Mouse (Mus musculus) hindbrain, embryonic 12.5 days (tissue): Measurements from ENCODE around the gene Tbx10. TPM values are rescaled to one million over a fixed set of nuclear protein-coding genes. Genes with fewer than 3 reads are reported as not detected.

Experiments used
- ATAC-seq: fragments of 200-750 bp; cut with Nextera tagmentation; 2 replicates; pipeline ENCODE4 v1.8.0; 2017; ENCODE audit warnings: moderate TSS enrichment; ENCODE audit not compliant: low FRiP score
- H3K27ac ChIP-seq: fragments of 300-500 bp; sonication (generic); 2 replicates; pipeline ENCODE4 v1.5.1; 2016; ENCODE audit warnings: mild to moderate bottlenecking
- H3K27me3 ChIP-seq: fragments of 300-500 bp; sonication (generic); 2 replicates; pipeline ENCODE4 v1.6.1; 2016; ENCODE audit warnings: mild to moderate bottlenecking
- H3K36me3 ChIP-seq: fragments of 300-500 bp; sonication (generic); 2 replicates; pipeline ENCODE4 v1.6.1; 2016; ENCODE audit warnings: mild to moderate bottlenecking
- H3K4me1 ChIP-seq: fragments of 300-500 bp; sonication (generic); 2 replicates; pipeline ENCODE4 v1.6.1; 2016
- H3K4me2 ChIP-seq: fragments of 300-500 bp; sonication (generic); replicated peaks from 2 replicates; pipeline ENCODE4 v1.6.1; 2016; ENCODE audit warnings: mild to moderate bottlenecking
- H3K4me3 ChIP-seq: fragments of 300-500 bp; sonication (generic); 2 replicates; pipeline ENCODE4 v1.5.1; 2016; ENCODE audit warnings: mild to moderate bottlenecking
- H3K9ac ChIP-seq: fragments of 300-500 bp; sonication (generic); 2 replicates; pipeline ENCODE4 v1.6.1; 2016; ENCODE audit warnings: mild to moderate bottlenecking, moderate library complexity
- H3K9me3 ChIP-seq: fragments of 300-500 bp; sonication (generic); replicated peaks from 2 replicates; pipeline ENCODE4 v1.6.1; 2016; ENCODE audit warnings: mild to moderate bottlenecking
- WGBS: fragments of 180-500 bp; shearing (Covaris S2); methylation state at CpG from one replicate; pipeline ENCODE4 v1.1.7; 2016; 5-methylcytosine and 5-hydroxymethylcytosine counted together
- polyA plus RNA-seq: library from polyadenylated mRNA; unstranded; fragments of >200 nt; fragmentation: Nextera tagmentation; extraction: Ambion mirVana; gene quantifications from 2 replicates; pipeline ENCODE4 v1.2.1, GENCODE M21; 2016

The Tbx10 gene
- polyA plus RNA-seq, 1 experiment from 2014 or later = 0.35 TPM

DNA sequence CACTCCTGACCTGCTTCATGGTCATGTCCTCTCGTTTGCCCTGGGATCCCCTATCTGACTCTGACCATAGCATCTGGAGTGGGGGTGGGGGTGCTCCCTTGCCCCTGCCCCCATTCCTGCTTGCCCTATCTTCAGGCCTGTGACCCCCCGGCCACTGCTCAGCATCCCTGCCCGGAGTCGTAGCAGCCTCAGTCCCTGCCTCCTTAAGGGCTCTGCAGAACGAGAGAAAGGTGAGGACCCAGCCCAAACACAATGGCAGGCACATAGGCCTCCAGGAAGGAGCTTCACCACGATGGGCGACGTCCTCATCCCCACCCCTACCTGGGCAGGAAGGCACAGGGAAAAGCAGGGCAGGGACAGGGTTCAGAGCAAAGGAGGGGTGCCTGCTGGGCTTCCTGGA, 5.8 kb downstream of the Tbx10 start:
- Histone ChIP-seq H3K4me2 (no peak overlapping the region), H3K4me3 (no peak overlapping the region), H3K9me3 (no peaks in the 10 kb centered on the region), H3K27me3 (peaks cover 3% of the 10 kb centered on the region; the same call in 1 of the 2 replicates), H3K9ac (no peak overlapping the region), H3K36me3 (no peaks in the 10 kb centered on the region), H3K27ac (no peak overlapping the region), H3K4me1 (peaks cover 8% of the 10 kb centered on the region)
- 72% methylated on average over 8 of the region's 8 CpGs for WGBS
- ATAC-seq = no peak

DNA sequence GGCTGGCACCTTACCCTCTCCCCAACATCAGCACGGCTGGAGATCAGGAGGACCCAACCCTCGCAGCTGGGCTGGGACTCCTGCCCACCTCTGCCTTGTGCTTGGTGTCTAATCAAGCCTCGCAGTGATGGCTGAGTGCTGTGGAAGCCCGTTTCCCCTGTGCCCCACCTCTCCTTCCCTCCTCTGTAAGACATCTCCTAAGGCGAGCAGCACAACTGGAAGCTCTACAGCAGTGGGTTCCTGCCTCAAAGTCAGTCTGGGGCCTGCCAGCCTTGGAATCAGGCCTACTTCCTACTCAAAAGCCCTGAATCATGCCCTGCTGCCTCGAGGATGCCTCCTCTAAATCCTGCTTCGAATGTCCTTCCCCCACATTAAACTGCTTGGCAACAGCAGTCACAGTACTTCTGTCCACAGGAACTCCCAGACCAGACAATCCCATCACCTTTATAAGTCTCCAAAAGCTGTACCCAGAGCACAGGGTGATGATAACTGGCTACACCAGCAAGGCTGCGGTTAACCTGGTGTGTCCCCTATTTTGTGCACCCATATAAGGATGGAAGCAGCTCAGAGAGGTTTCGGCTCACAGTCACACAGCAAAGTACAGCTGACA, 6.7 kb downstream of the Tbx10 start:
- peak overlapping the region; percentile 87; the same call in 1 of the 2 replicates for H3K9ac ChIP-seq
- 87% methylated on average over 9 of the region's 9 CpGs for WGBS
- H3K4me3 ChIP-seq = 0 out of 2 replicates have a peak overlapping the region, but pooled peaks have one; percentile 75

DNA sequence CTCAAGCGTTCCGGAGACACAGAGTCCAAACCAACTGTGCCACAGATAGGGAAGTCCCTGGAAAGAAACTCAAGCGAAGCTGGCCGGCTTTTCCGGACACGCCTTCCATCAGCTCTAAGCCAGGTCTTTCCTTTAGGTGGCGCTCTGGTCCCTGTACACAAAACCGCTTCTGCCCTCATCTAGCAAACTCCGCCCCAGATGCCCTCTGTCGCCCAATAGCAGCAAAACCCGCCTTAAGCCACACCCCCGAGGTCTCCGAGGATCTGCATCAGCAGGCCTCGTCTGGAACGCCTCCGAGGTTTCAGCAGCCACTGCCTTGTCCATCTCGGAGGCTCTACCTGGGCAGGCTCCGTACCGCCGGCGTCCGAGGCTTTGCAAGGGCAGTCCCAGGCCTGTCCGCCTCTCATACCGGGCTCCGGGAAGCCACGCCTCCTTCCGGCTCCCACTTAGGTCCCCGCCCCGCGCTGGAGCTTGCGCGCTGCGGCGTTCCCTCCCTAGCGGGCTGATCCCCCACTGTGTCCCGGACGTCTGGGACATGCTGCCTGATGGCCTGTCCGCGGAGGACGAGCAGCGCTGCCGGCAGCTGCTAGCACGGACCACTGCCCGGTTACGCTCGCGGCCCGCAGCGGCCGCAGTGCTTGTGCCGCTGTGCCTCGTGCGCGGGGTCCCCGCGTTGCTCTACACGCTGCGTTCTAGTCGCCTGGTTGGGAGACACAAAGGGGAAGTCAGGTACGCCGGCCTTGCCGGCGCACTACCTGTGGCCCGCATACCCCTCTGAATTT, 7.8 kb downstream of the Tbx10 start, which contains the start of the genes Nudt8 and Gm49405:
TSS of gene Nudt8 (plus strand) at position 462 of the 782 bp plus-strand sequence.
TSS of gene Gm49405 (plus strand) at position 508 of the 782 bp plus-strand sequence.
- peak within 1 kb of the TSS; percentile 75 for H3K4me3 ChIP-seq
- ATAC-seq = peak; percentile 90
- under 1% methylated on average over 64 of the region's 64 CpGs for WGBS
- H3K9ac ChIP-seq = peak within 1 kb of the TSS; percentile 87
- peaks cover 3% of the 10 kb centered on the region; the same call in 1 of the 2 replicates for H3K27me3 ChIP-seq
- 0 out of 2 replicates have a peak, but pooled peaks cover 4% of the 10 kb centered on the region for H3K36me3 ChIP-seq
- H3K9me3 ChIP-seq = no peaks in the 10 kb centered on the region
- peak within 1 kb of the TSS; percentile 98 for H3K27ac ChIP-seq
- H3K4me1 ChIP-seq = peaks cover 8% of the 10 kb centered on the region
- peak within 1 kb of the TSS; percentile 91 for H3K4me2 ChIP-seq

More for the DNA sequence above, 6.7 kb downstream of the Tbx10 start:
- Histone ChIP-seq H3K27ac (no peak overlapping the region), H3K36me3 (no peaks in the 10 kb centered on the region), H3K27me3 (peaks cover 3% of the 10 kb centered on the region; the same call in 1 of the 2 replicates), H3K9me3 (no peaks in the 10 kb centered on the region), H3K4me2 (peak overlapping the region; percentile 91), H3K4me1 (peaks cover 8% of the 10 kb centered on the region)
- no peak for ATAC-seq

DNA sequence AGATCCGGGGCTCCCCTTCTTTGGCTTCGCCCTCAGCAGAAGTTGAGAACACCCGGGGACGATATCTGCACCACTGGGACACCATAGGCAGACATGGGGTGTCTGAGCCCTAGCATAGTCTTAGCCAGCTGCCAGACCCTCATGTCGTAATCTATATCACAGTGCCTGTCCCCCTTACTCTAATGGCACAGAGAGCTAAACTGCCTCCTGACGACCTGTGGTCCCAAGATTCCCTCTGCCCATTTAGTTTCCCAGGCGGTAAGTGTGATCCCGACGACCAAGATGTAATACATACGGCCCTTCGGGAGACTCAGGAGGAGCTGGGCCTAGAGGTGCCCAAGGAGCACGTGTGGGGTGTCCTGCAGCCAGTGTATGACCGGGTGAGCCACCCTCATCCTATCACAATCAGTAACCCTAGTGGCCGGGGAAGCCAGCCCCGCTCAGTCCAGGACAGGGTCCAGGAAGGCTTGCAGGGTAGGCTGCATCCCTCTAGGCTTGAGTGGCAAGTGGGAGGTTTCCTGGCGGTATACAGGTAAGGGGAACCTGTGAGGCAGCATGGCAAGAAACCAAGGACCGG, 8.5 kb downstream of the Tbx10 start:
- H3K4me2 ChIP-seq = peak overlapping the region; percentile 91
- peaks cover 3% of the 10 kb centered on the region; the same call in 1 of the 2 replicates for H3K27me3 ChIP-seq
- peak overlapping the region; percentile 75 for H3K4me3 ChIP-seq
- H3K4me1 ChIP-seq = peaks cover 8% of the 10 kb centered on the region
- H3K9ac ChIP-seq = peak overlapping the region; percentile 87
- WGBS = 20% methylated on average over 17 of the region's 17 CpGs
- H3K9me3 ChIP-seq = no peaks in the 10 kb centered on the region
- peak; percentile 23 for ATAC-seq
- peak overlapping the region; percentile 98 for H3K27ac ChIP-seq
- peaks cover 8% of the 10 kb centered on the region for H3K36me3 ChIP-seq

DNA sequence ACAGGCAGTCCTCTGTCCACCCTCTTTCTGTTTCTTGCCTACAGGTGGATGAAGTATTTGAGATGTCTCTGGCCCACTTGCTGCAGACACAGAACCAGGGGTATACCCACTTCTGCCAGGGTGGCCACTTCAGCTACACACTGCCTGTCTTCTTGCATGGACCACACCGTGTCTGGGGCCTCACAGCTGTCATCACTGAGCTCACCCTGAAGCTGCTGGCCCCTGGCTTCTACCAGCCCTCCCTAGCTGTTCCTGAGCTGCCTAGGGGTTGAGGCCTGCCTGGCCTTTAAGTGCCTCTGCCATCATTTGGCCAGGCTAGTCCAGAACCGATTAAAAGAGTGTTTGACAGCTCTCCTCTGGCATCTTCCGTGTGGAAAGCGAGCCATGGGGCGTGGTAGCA, 9.2 kb downstream of the Tbx10 start:
- Histone ChIP-seq H3K36me3 (peaks cover 15% of the 10 kb centered on the region), H3K4me2 (peak overlapping the region; percentile 91; the same call in 1 of the 2 replicates), H3K27ac (no peak overlapping the region), H3K9me3 (no peaks in the 10 kb centered on the region), H3K27me3 (peaks cover 3% of the 10 kb centered on the region; the same call in 1 of the 2 replicates), H3K4me3 (no peak overlapping the region), H3K9ac (peak overlapping the region; percentile 87; the same call in 1 of the 2 replicates), H3K4me1 (peaks cover 8% of the 10 kb centered on the region)
- 87% methylated on average over 5 of the region's 5 CpGs for WGBS
- no peak for ATAC-seq

DNA sequence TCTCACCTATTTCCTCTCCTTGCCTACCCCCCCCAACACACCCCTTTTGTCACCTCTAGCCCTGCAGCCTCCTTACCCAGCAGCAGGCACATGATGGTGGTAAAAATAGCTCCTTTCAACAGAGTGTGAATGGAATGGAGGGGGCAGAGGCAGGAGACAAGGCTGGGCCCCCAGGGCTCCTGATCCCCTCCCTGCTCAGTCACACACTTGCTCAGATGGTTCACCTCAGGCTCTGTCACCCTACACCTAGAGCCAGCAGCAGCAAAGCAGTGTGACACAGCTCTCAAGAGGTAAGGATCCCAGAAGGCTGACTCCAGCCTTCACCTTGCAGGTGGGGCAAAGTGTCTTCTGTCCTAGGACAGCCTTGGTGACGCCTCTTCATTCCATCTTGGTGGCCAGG, 10.6 kb downstream of the Tbx10 start, which contains the start of gene Doc2g:
TSS of gene Doc2g (plus strand) at position 202 of the 400 bp plus-strand sequence.
- no peak within 1 kb of the TSS for H3K4me3 ChIP-seq
- no peaks in the 10 kb centered on the region for H3K9me3 ChIP-seq
- ATAC-seq = no peak
- no peak within 1 kb of the TSS for H3K27ac ChIP-seq
- peaks cover 8% of the 10 kb centered on the region for H3K4me1 ChIP-seq
- peaks cover 3% of the 10 kb centered on the region; the same call in 1 of the 2 replicates for H3K27me3 ChIP-seq
- no peak within 1 kb of the TSS for H3K4me2 ChIP-seq
- H3K9ac ChIP-seq = no peak within 1 kb of the TSS
- peaks cover 29% of the 10 kb centered on the region for H3K36me3 ChIP-seq
- WGBS = 86% methylated on average over 1 of the region's 1 CpGs

DNA sequence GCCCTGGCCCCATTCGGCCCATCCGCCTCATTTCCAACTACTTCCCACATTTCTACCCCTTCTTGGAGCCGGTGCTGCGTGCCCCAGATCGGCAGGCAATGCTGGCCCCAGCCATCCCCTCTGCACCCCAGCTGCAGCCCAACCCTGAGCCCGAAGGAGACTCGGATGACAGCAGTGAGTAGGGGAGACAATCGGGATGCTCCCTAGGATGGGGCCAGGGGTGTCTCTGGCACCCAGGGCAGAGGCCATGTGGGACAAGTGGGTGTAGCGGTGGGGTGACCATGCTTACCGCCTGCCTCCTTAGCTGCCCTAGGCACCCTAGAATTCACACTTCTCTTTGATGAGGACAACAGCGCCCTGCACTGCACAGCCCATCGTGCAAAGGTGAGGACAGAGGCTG, 11.1 kb downstream of the Tbx10 start:
- peaks cover 3% of the 10 kb centered on the region; the same call in 1 of the 2 replicates for H3K27me3 ChIP-seq
- H3K27ac ChIP-seq = no peak overlapping the region
- no peak for ATAC-seq
- no peaks in the 10 kb centered on the region for H3K9me3 ChIP-seq
- peaks cover 8% of the 10 kb centered on the region for H3K4me1 ChIP-seq
- WGBS = 80% methylated on average over 12 of the region's 12 CpGs
- H3K4me3 ChIP-seq = no peak overlapping the region
- no peak overlapping the region for H3K9ac ChIP-seq
- H3K36me3 ChIP-seq = peaks cover 34% of the 10 kb centered on the region
- no peak overlapping the region for H3K4me2 ChIP-seq

DNA sequence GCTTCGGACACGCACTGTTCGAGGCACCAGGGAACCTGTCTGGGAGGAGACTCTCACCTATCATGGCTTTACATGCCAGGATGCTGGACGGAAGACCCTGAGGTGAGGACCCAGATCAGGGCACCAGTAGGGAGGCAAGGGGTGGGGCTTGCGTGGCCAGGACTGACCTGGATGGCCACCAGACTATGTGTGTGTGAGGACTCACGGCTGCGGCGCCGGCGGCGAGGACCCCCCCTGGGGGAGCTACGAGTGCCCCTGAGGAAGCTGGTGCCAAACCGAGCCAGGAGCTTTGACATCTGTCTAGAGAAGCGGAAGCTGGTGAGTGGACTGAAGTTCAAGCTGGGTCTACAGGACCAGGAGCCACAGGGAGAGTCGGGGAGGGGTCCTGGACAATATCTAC, 11.8 kb downstream of the Tbx10 start:
- H3K9ac ChIP-seq = no peak overlapping the region
- H3K27ac ChIP-seq = no peak overlapping the region
- no peaks in the 10 kb centered on the region for H3K9me3 ChIP-seq
- H3K4me2 ChIP-seq = no peak overlapping the region
- H3K36me3 ChIP-seq = peaks cover 41% of the 10 kb centered on the region
- no peaks in the 10 kb centered on the region; the same call in 1 of the 2 replicates for H3K27me3 ChIP-seq
- no peak overlapping the region for H3K4me3 ChIP-seq
- WGBS = 85% methylated on average over 15 of the region's 15 CpGs
- peaks cover 8% of the 10 kb centered on the region for H3K4me1 ChIP-seq
- ATAC-seq = no peak

DNA sequence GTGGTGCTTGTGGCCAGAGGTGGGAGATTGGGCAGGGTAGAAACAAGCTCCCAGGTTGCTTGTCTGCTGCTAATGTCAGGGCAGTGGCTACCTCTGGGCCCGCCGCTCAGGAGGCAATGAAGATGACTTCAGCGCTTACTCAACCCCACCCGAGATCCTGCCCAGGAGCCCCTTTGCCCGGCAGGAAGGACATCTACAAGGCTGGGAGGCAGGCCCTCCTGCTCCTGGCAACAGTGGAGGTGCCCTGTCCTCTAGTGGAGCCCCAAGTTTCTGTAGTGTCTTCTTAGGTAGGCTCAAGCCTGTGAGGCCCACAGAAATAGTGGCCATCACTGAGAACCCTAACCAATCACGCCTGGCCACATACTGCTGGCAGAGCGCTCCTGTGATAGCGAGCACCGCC, 12.5 kb downstream of the Tbx10 start:
- Histone ChIP-seq H3K27ac (no peak overlapping the region), H3K27me3 (no peaks in the 10 kb centered on the region; the same call in 1 of the 2 replicates), H3K9ac (no peak overlapping the region), H3K36me3 (peaks cover 48% of the 10 kb centered on the region), H3K4me2 (no peak overlapping the region), H3K9me3 (no peaks in the 10 kb centered on the region), H3K4me3 (no peak overlapping the region), H3K4me1 (peaks cover 8% of the 10 kb centered on the region)
- ATAC-seq = no peak
- 88% methylated on average over 9 of the region's 9 CpGs for WGBS

DNA sequence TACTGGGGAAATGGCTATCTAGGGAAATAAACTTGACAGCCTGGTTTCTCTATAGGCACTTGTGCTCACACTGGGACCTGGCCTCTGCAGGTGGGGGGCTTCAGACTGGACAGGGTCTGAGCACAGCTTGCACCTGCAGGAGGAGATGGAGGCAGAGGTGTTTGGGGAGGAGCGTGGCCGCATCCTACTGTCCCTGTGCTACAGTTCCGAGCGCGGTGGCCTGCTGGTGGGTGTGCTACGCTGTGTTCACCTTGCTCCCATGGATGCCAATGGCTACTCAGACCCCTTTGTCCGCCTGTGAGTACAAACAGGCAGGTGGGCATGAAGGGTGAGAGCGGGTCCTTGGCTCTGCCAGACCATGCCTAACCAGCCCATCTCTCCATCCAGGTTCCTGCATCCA, 13.4 kb downstream of the Tbx10 start:
- WGBS = 95% methylated on average over 8 of the region's 8 CpGs
- Histone ChIP-seq H3K36me3 (peaks cover 50% of the 10 kb centered on the region), H3K9me3 (no peaks in the 10 kb centered on the region), H3K4me1 (peaks cover 6% of the 10 kb centered on the region), H3K4me2 (no peak overlapping the region), H3K27ac (no peak overlapping the region), H3K4me3 (no peak overlapping the region), H3K9ac (no peak overlapping the region), H3K27me3 (no peaks in the 10 kb centered on the region; the same call in 1 of the 2 replicates)
- no peak for ATAC-seq

DNA sequence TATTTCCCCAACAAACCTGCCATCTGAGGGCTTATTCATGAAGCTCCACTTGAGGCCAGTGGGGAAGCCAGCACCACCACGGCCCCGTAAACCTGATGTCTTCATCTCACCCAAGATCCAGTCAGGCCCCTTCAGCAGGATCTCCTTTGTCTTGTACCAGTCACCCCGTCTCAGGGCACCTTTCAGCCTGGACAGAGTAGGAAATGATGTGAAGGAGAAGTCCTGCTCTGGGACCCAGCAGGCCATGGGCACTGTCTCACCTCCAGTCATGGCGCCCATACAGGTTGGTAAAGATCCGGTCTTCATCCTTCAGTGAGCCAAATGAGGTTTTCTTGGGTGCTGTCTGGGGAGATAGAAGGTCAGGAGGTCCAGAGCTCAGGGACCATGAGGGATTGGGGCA, 18.5 kb downstream of the Tbx10 start:
- peaks cover 7% of the 10 kb centered on the region for H3K4me1 ChIP-seq
- H3K4me2 ChIP-seq = peak overlapping the region; percentile 70; the same call in 1 of the 2 replicates
- no peak overlapping the region for H3K9ac ChIP-seq
- no peak overlapping the region for H3K27ac ChIP-seq
- H3K36me3 ChIP-seq = peaks cover 42% of the 10 kb centered on the region
- no peaks in the 10 kb centered on the region for H3K9me3 ChIP-seq
- 97% methylated on average over 5 of the region's 5 CpGs for WGBS
- no peaks in the 10 kb centered on the region for H3K27me3 ChIP-seq
- ATAC-seq = no peak
- no peak overlapping the region for H3K4me3 ChIP-seq
